Mouse (Mus musculus): Measurements from ENCODE around the gene Nxf7. TPM values are rescaled to one million over a fixed set of nuclear protein-coding genes. Genes with fewer than 3 reads are reported as not detected.

Gene Nxf7
- total RNA-seq (2023): under 1 TPM in 1 of 2 experiments, not detected in 1; 0.82 TPM

GRCm38 (mm10) chrX:135598677-135599076 lies at the start of gene Nxf7:
Nxf7 (minus strand) TSS chrX:135598777.

GRCm38 (mm10) chrX:135627605-135628004 lies 29.0 kb upstream of the Nxf7 start, which contains the start of gene Prame:
Prame (minus strand) TSS chrX:135627705.

Other genes starting within 250 kb of the Nxf7 start
- not detected for gene Gm5128, start 225.5 kb downstream of the Nxf7 start, total RNA-seq (2023)
- not detected for gene Gm7903, start 164.9 kb downstream of the Nxf7 start, total RNA-seq (2023)
- not detected for gene AV320801, start 104.2 kb downstream of the Nxf7 start, total RNA-seq (2023)
- gene Prame, start 28.9 kb upstream of the Nxf7 start, total RNA-seq (2023): not detected
- gene Tcp11x2, start 95.0 kb upstream of the Nxf7 start, total RNA-seq (2023): not detected
- not detected for gene Tmsb15a, start 126.5 kb upstream of the Nxf7 start, total RNA-seq (2023)
- 10 to 100 TPM in 1 of 2 experiments, 1 to 10 TPM in 1; 9.7 to 11.7 TPM for gene Armcx5, start 144.0 kb upstream of the Nxf7 start, total RNA-seq (2023)
- 10 to 100 TPM; 22.9 to 27.2 TPM for gene Gprasp1, start 144.0 kb upstream of the Nxf7 start, total RNA-seq (2023)
- gene Bhlhb9, start 198.8 kb upstream of the Nxf7 start, total RNA-seq (2023): under 1 TPM; 0.89 to 0.97 TPM
- 1 to 10 TPM in 1 of 2 experiments, under 1 TPM in 1; 0.81 to 7.3 TPM for gene Gprasp2, start 240.3 kb upstream of the Nxf7 start, total RNA-seq (2023)

Measured in monocyte, adult 59 days (primary cell).